Mouse (Mus musculus) inflammation-experienced regulatory T-cells, adult 6 months (primary cell): ENCODE measurements around the gene Mb. TPM values are rescaled to one million over a fixed set of nuclear protein-coding genes. Genes with fewer than 3 reads are reported as not detected.
A peak's percentile ranks its signal among the peaks of the same experiment; 100 is the strongest.

ENCODE experiments used
- ATAC-seq: one replicate; pipeline ENCODE4 v1.8.0; 2017
- polyA plus RNA-seq, 3 experiments: library from polyadenylated mRNA; unstranded; fragments of 100-300 nt; shearing (Covaris generic); gene quantifications; one replicate each; pipeline ENCODE4 v1.2.1; 2017

Mb gene
- polyA plus RNA-seq = not detected

DNA sequence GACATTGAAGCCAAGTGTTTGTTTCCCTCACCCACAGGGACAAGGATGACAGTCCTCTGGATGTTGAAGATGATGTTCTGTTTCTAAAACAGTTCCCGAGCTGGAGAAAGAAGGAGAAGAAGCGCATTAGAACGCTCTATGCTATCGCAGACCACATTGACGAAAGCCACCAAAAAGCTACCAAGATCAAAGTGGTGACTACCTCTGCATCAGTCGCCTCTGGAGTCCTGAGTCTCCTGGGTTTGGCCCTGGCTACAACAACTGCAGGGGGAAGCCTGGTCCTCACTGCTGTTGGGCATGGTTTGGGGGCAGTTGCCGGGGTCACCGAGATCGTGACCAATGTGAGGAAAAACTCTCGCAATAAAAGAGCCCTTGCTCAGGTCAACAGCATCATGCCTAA, at the start of gene Mb:
TSS of gene Mb (minus strand) at position 101 of the 400 bp plus-strand sequence.
- no peak for ATAC-seq

- no peak for ATAC-seq
These were observed 49.3 kb upstream of the Mb start for GRCm38 (mm10) chr15:77099756-77100155.

GRCm38 (mm10) chr15:77097358-77097757, 46.9 kb upstream of the Mb start:
- no peak for ATAC-seq

- ATAC-seq = no peak
These were observed 44.7 kb upstream of the Mb start for GRCm38 (mm10) chr15:77095216-77095615.

GRCm38 (mm10) chr15:77094431-77094830, 44.0 kb upstream of the Mb start:
- ATAC-seq = no peak

GRCm38 (mm10) chr15:77091394-77091793, 40.9 kb upstream of the Mb start:
- no peak for ATAC-seq

GRCm38 (mm10) chr15:77090531-77090930, 40.1 kb upstream of the Mb start:
- ATAC-seq = no peak

GRCm38 (mm10) chr15:77089249-77089648, 38.8 kb upstream of the Mb start:
- no peak for ATAC-seq

DNA sequence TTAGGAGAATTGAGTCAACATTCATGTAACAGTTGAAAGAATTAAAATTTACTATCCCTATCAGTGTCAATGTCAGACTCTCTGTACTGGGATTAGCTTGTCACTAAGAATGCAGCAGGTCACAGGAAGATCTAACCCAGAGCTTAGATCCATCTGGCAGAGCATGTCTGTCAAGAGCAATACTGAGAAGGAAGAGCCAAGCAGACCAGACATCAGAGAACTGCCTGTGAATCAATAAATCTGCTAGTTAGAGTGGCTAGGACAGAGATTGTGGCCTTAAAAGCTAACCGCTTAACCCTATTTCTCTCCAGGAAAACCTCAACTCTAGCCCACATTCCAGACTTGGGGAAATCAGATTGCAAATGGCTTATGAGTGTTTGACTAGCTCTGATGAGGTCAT, 36.0 kb upstream of the Mb start:
- ATAC-seq = no peak

- ATAC-seq = no peak
These were observed 35.3 kb upstream of the Mb start for GRCm38 (mm10) chr15:77085818-77086217.

- no peak for ATAC-seq
These were observed 31.0 kb upstream of the Mb start for GRCm38 (mm10) chr15:77081454-77081853.

- no peak for ATAC-seq
These were observed 30.3 kb upstream of the Mb start for GRCm38 (mm10) chr15:77080684-77081254.

DNA sequence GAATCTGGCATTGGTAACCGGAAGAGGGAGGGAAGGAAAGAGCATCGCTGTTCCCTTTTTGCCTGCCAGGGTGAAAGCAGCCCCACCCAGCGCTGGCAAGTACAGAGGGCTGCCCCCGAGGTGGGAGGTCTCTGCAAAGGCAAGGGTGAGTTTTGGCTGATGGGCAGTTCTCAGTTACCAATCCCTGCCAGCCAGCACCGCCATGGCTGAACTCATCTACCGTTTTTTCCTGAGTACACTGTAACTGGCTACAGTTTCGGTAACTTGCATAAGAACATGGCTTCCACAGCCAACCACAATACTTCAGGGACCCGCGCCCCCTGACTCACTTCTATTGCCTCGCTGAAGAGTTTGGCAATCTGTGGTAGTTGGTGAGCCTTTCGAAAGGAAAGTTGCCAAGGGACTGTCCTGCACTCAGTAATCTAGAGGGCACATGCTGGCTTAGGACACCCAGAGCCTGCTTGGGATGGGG, 29.5 kb upstream of the Mb start:
- no peak for ATAC-seq

GRCm38 (mm10) chr15:77079256-77079822, 28.9 kb upstream of the Mb start:
- ATAC-seq = no peak

DNA sequence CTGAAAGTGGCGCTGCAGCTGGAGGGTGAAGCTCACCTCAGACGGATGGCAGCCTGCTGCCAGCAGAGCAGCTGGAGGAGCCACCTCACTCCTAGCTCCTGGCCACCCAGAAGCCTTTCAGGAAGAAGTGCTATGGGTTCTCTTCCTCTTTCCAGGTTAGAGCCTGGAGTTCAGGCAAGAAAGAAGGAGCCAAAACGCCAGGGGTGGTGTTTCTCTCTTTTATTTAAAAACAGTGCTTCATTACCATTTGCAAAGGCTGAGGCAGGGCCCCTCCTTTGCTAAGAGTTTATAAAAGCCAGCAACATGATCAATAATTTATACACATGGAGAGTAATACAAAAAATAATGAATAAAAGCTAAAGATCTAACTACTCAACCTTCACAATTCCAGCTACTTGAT, 28.3 kb upstream of the Mb start:
- ATAC-seq = no peak

DNA sequence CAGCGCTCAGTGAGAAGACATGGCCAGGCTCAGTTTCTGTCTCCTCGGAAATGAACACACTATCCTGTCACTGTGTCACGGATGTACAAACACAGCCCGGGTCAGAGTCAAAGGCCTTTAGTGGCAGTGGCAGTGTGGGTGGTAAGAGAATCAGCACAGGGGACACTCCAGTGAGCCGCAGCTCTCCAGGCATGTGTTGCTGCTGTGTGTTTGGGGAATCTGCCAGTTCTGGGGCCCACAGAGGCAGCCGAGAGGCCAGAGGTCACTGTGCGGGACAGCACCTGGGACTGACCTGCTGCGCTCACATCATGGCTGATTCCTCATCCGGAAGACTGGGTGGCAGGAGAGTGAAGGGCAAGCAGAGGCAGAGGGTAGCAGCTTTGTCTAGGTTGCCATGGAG, 27.4 kb upstream of the Mb start:
- ATAC-seq = no peak

DNA sequence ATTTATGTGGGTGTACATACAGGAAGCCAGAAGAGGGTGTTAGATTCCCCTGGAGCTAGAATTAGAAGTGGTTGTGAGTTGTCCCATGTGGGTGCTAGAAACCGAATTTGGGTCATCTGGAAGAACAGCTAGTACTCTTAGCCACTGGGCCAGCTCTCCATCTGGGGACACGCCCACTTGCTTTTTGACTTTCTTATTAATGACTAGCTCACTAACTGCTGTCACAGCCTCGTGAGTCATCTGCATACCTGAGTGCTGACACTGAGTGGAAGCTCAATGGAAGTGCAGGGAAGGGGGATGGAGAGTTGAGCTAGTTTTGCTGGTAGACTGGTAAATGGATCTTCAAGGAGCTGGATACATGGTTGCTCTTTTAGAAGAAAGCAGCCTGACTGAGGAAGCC, 26.1 kb upstream of the Mb start:
- no peak for ATAC-seq

DNA sequence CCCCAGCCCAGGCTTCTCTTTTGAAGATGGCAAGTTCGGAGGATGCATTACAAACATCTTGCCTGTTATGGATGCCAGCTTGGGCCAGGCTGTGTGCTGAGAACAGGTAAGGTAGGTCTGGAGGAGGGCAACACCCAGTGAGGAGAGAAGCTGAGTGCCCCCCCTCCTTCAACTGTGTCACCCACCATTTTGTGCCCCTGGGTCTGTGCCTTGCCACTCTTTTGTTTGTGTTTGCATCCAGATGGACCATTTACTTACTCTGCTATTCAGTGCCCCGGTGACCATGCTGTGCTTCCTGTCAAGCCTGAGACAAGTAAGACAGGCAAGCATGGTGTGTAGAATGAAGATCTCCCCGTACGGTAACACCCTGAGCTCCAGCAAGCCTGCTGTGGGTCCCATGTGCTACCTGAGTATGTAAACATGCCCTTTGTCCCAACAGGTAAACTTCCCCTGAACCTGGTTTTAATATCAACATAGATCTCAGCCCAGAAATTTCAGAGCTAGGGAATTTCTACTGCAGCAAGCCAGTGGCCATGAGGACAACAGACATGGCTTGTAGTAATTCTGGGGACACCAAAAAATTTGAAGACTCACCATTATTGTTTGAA, 22.2 kb upstream of the Mb start:
- ATAC-seq = no peak

- peak; percentile 35 for ATAC-seq
These were observed 21.0 kb upstream of the Mb start for GRCm38 (mm10) chr15:77071501-77071900.

DNA sequence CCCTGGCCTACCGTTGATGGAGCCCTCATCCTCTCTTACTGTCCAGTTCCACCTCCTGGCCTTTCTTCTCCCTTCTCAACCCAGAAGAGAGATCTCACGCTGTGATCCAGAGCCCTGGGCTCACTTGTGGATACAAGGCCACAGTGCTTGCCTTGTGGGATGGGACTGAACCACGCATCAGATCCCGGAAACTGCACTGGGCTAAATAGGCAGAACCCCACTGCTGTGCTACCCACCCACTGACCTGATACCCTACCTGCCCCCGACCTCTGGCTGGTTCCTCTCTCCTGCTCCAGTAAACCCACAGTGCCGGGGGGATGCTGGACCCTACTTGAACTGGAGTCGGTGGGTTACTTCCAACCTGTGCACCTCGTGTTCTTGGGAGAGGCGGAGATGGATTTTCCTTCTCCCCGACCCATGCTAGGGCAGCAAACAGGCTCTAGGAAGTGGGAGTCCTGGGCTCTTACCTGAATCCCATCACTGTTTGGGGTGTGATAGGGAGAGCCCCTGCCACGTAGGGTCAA, 20.3 kb upstream of the Mb start:
- no peak for ATAC-seq

- ATAC-seq = no peak
These were observed 18.5 kb upstream of the Mb start for GRCm38 (mm10) chr15:77069019-77069418.

- ATAC-seq = no peak
These were observed 18.0 kb upstream of the Mb start for GRCm38 (mm10) chr15:77068439-77068861.

DNA sequence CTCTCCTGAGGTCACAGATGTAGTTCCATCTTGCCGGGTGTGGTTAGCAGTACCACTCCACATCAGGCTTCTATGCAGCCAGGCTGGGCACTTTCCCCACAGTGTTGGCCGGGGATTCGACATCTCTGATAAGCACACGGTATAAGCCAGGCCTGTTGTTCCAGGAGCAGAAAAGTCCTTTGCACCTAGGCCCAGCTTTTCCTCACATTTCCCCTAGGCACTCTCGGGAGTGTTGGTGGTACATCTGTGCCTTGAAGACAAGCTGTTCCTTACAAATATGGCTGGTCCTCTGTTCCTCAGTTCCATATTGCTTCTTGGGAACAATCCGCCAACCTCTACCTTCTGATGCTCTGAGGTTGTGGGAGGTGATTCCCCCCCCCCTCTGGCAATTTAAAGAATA, 15.8 kb upstream of the Mb start:
- no peak for ATAC-seq

GRCm38 (mm10) chr15:77065259-77065852, 14.9 kb upstream of the Mb start:
- ATAC-seq = no peak
